Comparison of ENCODE assay signal across 9 mouse cellular contexts in genomic region chr2:32852156-32852555, GRCm38 (mm10). TPM values are rescaled to one million over a fixed set of nuclear protein-coding genes. Genes with fewer than 3 reads are reported as not detected.
DNase-seq lines count a peak whose midpoint lies in the region; ATAC-seq and TF ChIP-seq lines count a peak whose summit lies in the region.
"Had no signal": no experiment of that assay in that cellular context is flagged by ENCODE, and none has a peak within 500 bp of the region (broad histone marks: within the 10 kb centered on the region; RNA-seq: fewer than 3 reads in every experiment).

No protein-coding gene starts in this region.

- no peak for ATAC-seq in megakaryocyte, adult 5-6 weeks (ENCODE audit: poor library complexity, severe bottlenecking)
- peak; percentile 44 to 50; a peak in 2 of 4 replicates for ATAC-seq in hematopoietic stem cell, adult 5-6 weeks (replicated peaks in 1 of 2; ENCODE audit: insufficient read depth in 1 of 2, low FRiP score in 2 of 2, low TSS enrichment in 1 of 2, low read depth in 1 of 2, poor library complexity in 2 of 2, severe bottlenecking in 2 of 2)

- peak; percentile 89 to 93 for DNase-seq in cerebellum, postnatal 36 days
- peak; percentile 53 to 59 for DNase-seq in layer of hippocampus, adult 2 months (ENCODE audit: low spot score in 2 of 2)
- peak; percentile 60 to 73 for DNase-seq in lung, postnatal 4 days
- DNase-seq in right cerebral cortex, postnatal 36 days (ENCODE audit: low spot score in 2 of 2) = peak; percentile 78
- DNase-seq in spleen, adult 12 weeks (ENCODE audit: low spot score) = no peak
- DNase-seq: liver, embryonic 13.5 days had no signal

- peaks cover 35% of the 10 kb centered on the region for H3K27me3 ChIP-seq in megakaryocyte, embryonic 14.5 days (replicated peaks)

- peak; percentile 62 for TF ChIP-seq CTCF in layer of hippocampus, adult 2 months (conservative IDR thresholded peaks at IDR 0.05)

- H3K27ac ChIP-seq in layer of hippocampus, adult 2 months = no peak overlapping the region
- H3K27ac ChIP-seq: liver, embryonic 13.5 days had no signal

- H3K4me3 ChIP-seq in megakaryocyte, embryonic 14.5 days (replicated peaks) = peak overlapping the region; percentile 28
- H3K4me3 ChIP-seq in layer of hippocampus, adult 2 months = peak overlapping the region; percentile 1
- H3K4me3 ChIP-seq: liver, embryonic 13.5 days had no signal

- peaks cover 27% of the 10 kb centered on the region for H3K4me1 ChIP-seq in megakaryocyte, embryonic 14.5 days

- no peaks in the 10 kb centered on the region for H3K36me3 ChIP-seq in megakaryocyte, embryonic 14.5 days (replicated peaks; ENCODE audit: low read length)
- H3K36me3 ChIP-seq: liver, embryonic 13.5 days had no signal

- H3K9me3 ChIP-seq in megakaryocyte, embryonic 14.5 days = 0 out of 2 replicates have a peak, but pooled peaks cover 3% of the 10 kb centered on the region
- H3K9me3 ChIP-seq: liver, embryonic 13.5 days had no signal

RNA-seq across cellular contexts. Expression of gene Stxbp1, which starts 5.1 kb away (rescaled TPM):
- polyA plus RNA-seq in megakaryocyte, embryonic 14.5 days (2012; ENCODE audit: insufficient read depth, low replicate concordance) = 1.6 TPM in 1 of 2 replicates, not detected in the other
- 0.09 and 0.30 TPM in 2 replicates for total RNA-seq in megakaryocyte, adult 5-6 weeks (2015)
- total RNA-seq in megakaryocyte, adult 5-6 weeks (2017) = 0.48 and 1.3 TPM in 2 replicates
- total RNA-seq in hematopoietic stem cell, adult 5-6 weeks (2017) = 5.2 and 6.2 TPM in 2 replicates
- total RNA-seq in layer of hippocampus, adult 2 months (2021) = 100 to 1,000 TPM; 550 to 603 TPM

RNA-seq across cellular contexts. Expression of gene Fam129b, which starts 23.8 kb away (rescaled TPM):
- 19.5 and 38.4 TPM in 2 replicates for polyA plus RNA-seq in megakaryocyte, embryonic 14.5 days (2012; ENCODE audit: insufficient read depth, low replicate concordance)
- total RNA-seq in megakaryocyte, adult 5-6 weeks (2015) = 18.4 and 20.9 TPM in 2 replicates
- 38.3 and 40.7 TPM in 2 replicates for total RNA-seq in megakaryocyte, adult 5-6 weeks (2017)
- 26.5 and 33.9 TPM in 2 replicates for total RNA-seq in hematopoietic stem cell, adult 5-6 weeks (2017)
- total RNA-seq in layer of hippocampus, adult 2 months (2021) = 10 to 100 TPM; 14.5 to 14.9 TPM

Comparison
In these comparisons a context has a peak if more than half of its experiments do, and no peak if none do; other contexts are left out.
1. RNA of gene Stxbp1, which starts 5.1 kb away (total RNA-seq): 550 to 603 TPM in layer of hippocampus, adult 2 months; 5.2 to 6.2 TPM in hematopoietic stem cell, adult 5-6 weeks and 0.09 to 1.3 TPM in megakaryocyte, adult 5-6 weeks; every median in the first group is over 10 times any median in the second.